Mouse (Mus musculus) T-helper 17 cell (primary cell): ENCODE results near the gene Dnase1l3.
"Not testable (repeated sequence)": the region's sequence is repeated elsewhere in the genome, so short reads cannot be mapped to it uniquely, and the experiment has no call there.

Source experiments
- in situ Hi-C, 2 experiments: fragments of 300-600 bp; cut with MboI, MseI; formaldehyde crosslinking; loops; 1 replicate in 1 of 2; 2 replicates in 1 of 2; pipeline ENCODE4 v1.15.1; 2025; ENCODE audit warnings: high pct_unique_total_duplicates in 2 of 2

The Dnase1l3 gene

GRCm38 (mm10) chr14:8016276-8016675 is 21.9 kb upstream of the Dnase1l3 start:
- in situ Hi-C loops: no loop called here

- in situ Hi-C loops: no loop called here
These were observed 21.4 kb upstream of the Dnase1l3 start for GRCm38 (mm10) chr14:8015756-8016155.

DNA sequence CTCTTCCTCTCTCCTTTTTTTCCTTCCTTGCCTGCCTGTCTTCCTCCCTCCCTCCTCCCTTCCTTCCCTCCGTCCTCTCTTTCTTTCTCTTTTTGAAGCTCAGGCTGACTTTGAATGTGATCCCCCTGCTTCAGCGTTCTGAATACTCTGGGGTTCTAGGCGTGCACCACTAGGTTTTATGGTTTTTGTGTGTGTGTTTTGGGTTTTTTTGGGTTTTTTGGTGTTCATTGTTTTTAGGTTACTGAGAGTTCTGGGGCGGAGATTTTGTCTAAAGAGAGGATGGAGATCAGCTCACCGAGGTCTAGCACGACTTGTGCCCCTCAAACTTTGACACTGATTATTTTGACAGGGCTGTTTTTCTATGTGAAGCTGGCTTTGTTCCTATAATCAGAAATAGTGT is 17.6 kb upstream of the Dnase1l3 start:
- in situ Hi-C loops: no loop called here

DNA sequence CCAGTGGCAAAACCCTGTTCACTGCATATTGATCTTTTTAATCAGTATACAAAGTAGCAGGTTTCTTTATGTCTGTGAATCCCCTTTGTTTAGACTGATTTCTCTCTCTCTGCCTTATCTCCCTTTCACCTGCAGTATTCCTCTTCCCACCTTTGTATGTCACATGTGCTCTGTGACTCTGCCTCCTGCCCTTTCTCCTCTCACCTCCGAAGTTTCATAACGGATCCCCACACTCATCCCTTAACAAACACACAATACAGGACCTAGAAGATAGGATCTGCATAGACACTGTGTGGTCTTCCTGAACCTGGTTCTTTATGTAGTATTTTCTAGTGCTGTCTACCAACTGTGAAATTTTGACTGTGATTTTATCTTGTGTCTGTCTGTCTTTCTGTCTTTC is 16.9 kb upstream of the Dnase1l3 start:
- in situ Hi-C loops: no loop called here

GRCm38 (mm10) chr14:8007923-8008322 is 13.6 kb upstream of the Dnase1l3 start:
- in situ Hi-C loops: no loop called here

DNA sequence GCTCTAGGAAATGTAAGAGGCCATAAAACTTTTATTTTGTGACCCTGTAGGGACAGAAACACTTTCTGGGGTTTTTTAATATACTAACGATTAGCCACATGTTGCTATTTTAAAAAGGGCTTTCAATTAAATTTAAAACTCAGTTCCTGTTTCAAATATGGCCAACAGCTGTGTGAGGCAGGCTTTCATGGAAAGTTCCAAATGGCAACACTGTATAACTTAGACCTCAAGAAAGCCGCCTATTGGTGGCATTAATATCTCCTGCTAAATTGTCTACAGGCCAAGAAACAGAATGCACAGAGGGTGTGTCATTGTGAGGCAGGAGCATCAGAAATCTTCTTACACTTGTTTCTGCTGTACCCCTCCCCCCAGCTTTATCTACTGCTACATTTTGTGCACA is 13.1 kb upstream of the Dnase1l3 start:
- in situ Hi-C loops: no loop called here

DNA sequence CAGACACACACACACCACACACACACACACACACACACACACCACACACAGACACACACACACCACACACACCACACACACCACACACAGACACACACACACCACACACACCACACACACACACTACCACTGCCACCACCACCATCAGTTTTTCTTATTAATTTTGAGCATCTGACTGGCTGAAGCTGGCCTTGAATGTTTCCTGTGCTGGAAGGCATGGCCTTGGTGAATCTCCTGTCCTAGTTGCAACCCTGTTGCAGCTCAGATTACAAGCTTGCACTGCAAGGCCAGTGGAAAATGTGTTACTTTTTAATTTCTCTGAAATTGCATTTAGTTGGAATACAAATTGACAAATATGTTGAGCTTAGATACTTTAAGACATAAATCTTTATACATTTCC is 12.7 kb upstream of the Dnase1l3 start:
- in situ Hi-C loops: no loop called here

DNA sequence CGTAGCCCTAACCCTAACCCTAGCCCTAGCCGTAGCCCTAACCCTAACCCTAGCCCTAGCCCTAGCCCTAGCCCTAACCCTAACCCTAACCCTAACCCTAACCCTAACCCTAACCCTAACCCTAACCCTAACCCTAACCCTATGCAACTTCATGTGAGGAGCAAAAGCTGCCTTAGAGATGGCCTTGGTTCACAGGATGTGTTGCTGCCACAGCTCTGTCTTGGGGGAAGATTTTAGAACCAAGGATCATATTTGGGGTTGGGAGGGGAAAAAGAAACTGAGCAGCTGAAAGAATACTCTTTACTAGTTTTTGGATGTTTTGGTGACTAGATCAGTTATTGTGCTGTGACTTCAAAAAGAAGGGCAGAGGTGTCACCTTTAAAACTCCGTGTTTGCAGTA is 11.7 kb upstream of the Dnase1l3 start:
- in situ Hi-C loops: not testable (repeated sequence)

DNA sequence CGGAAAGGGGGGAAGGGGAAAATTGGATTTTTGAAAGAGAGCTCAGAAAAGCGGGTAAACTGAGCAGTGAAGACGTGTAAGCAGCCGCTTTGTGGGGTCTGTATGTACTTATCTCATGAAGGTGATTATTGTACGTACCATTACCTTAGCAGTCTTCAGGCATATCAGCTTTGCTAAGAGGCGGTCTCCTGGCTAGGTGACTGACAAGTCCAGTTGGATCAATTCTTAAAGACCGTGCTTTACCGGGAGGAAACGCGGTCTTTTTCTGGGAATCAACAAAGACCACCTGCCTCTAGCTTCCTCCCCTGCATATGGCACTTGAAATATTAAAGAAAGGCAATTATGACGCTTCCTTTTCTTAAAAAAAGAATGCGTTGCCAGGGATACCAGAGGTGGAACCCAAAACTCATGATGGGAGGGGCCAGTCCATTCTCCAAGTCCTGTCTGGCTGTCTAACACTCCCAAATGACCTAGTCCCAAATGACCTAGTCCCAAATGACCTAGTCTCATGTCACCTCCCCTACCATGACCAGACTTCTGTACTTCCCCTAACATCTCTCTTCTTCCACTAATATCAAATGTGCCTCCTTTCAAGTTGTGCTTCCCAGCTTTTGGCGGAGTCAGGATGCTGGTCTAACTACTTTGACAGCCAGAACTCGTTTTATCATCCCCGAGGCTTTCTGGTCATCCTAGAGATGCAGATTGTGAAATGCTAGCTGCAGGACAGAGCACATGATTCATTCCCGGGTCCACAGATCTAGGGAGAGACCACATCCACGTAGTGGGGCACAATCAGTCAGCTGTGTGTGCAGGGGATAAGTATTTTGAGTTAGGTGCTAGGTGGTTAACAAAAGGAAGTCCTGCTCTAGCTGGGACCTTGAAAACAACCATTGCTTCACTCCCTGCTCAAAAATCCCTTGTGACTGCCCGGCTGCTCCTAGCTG is 9.6 kb upstream of the Dnase1l3 start:
- in situ Hi-C loops: loop anchor here in 1 of 2 experiments (5.0 kb wide), 1 partner anchor 38 kb away; no protein-coding TSS in a partner anchor

DNA sequence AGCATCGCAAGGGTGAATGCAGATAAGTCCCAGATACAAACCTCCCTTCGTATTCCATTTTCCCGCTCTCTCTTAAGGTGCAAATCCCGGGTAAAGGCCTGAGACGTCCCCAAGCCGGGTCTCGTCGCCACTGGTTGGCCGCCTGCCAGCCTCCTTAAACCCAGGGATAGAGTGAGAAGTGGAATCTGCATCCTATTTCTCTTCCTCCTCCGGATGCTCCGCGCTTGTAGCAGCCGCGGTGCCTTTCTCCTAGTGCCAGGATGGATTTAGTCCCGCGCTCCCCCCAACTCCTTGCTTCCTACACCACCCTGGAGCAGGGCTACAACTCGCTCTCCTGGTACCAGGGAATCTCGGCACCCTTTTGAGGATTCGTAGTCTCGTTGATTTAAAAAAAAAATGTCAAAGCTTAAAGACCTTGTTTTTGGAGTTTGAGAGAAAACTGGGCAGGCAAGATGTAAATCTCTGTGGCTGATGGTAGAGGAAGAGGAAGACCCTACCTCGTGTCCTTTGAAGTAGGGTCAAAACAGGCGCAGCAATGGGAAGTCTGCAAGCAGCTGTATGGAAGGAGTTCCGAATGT is 8.8 kb upstream of the Dnase1l3 start:
- in situ Hi-C loops: loop anchor here in 1 of 2 experiments (5.0 kb wide), 1 partner anchor 39 kb away; no protein-coding TSS in a partner anchor

DNA sequence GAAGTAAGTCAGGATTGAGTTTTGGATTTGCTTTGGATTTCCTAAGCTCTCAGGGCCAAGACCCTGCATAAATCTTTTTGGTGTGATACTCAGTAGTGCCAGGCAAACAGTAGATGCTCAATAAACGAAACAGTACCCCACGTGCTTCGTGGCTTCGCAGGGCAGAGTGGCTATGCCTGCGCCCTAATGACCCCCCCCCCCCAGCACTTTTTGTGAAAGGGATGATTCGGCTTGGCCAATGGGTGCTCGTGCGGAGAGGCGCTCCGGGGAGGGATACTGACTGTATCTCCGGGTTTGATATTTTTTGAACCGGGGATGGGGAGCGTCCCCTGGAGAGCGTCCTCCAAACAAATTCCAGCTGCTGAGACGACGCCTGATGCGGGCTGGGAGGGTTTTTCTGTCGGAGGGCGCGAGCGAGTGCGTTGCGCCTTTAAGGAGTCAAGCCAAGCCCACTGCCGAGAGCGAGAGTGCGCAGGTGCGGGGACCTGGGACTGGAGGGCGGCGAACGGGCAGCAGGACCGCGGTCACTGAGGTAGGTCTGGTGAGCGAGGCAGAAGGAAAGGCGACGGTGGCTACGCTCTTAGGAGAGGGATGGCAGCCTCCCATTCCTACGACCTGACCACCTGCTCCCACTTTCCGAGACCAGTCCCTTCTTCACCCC is 8.2 kb upstream of the Dnase1l3 start, which contains the start of gene Abhd6:
Abhd6 (plus strand) TSS at position 471 of the 661 bp plus-strand sequence.
- in situ Hi-C loops: loop anchor here in 1 of 2 experiments (5.0 kb wide), 1 partner anchor 40 kb away; no protein-coding TSS in a partner anchor

DNA sequence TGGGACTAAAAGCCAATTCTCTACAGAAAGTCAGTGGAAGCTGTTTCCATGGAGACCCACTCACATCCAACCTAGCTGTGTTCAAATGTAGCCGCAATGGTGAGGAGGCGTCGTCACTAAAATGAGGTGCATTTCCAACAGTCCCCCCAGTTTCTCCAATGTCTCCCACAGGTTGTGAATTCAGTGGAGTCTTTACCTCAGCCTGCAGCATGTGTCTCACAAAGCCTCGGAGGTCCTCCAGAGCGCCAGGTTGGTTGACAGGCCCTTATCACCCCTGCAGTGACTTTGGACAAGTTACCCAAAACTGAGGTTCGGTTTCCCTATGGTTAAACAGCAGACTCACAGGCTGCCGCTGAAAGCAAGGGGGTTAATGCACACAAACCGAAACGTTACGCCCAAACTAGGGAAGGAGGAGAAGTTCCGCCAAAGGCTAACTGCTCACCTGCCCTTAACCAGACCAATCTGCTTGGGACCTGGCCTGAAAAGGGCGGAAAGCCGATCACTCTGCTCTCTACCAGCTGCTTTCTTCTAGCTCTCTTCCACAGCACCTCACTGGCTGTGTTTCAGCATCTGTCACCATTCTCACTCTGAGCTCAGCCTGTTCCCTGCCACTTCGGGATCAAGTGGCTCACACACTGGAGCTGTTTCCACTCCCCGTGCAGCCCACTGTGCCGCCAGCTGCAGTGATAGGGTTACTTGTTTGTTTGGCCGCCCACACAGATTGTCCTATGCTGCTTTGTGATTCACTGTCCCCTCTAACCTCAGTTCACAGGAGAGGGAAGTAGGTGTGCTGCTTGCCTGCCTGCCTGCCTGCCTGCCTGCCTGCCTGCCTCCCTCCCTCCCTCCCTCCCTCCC is 6.7 kb upstream of the Dnase1l3 start:
- in situ Hi-C loops: loop anchor here in 1 of 2 experiments (5.0 kb wide), 1 partner anchor 41 kb away; no protein-coding TSS in a partner anchor

DNA sequence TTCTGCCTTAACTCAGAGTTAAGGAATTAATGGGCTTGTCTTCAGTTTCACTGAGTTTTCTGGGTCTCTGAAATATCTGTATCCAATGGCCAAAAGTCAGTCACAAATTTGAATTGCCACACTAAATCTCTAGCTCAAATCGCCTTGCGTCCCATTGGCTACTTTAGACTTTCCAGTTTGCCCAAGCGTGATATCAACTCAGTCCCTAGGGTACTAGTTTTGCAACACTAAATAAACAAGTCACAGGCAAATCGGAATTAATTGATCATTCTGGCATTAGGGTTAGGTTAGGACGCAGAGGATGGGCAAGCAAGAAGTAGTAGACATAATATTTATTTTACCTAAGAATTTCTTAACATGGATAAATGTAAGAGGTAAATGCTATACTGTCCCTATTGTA is 5.9 kb upstream of the Dnase1l3 start:
- in situ Hi-C loops: loop anchor here in 1 of 2 experiments (5.0 kb wide), 1 partner anchor 42 kb away; no protein-coding TSS in a partner anchor

GRCm38 (mm10) chr14:7999435-7999834 is 5.1 kb upstream of the Dnase1l3 start:
- in situ Hi-C loops: loop anchor here (5.0 kb wide), 2 partner anchors 37 to 48 kb away; no protein-coding TSS in a partner anchor

DNA sequence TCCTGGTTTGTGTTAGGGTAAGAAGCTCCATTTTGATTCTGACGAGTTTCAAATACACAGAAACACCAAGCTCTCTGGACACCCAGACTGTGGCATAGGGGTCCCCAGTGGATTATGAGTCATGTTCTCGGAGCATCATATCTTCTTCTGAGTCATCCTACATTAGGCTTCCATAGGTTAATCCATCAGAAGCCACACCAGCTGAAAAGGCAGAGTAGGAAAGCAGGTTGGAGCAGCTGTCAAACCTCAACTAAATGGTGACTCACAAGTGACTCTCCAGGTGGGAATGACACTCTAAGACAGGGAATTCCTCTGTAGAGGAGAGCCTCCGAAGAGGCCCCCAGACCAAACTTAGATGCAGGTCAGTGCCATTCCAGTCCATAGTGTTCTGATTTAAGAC is 4.7 kb upstream of the Dnase1l3 start:
- in situ Hi-C loops: loop anchor here (5.0 kb wide), 2 partner anchors 37 to 48 kb away; no protein-coding TSS in a partner anchor

DNA sequence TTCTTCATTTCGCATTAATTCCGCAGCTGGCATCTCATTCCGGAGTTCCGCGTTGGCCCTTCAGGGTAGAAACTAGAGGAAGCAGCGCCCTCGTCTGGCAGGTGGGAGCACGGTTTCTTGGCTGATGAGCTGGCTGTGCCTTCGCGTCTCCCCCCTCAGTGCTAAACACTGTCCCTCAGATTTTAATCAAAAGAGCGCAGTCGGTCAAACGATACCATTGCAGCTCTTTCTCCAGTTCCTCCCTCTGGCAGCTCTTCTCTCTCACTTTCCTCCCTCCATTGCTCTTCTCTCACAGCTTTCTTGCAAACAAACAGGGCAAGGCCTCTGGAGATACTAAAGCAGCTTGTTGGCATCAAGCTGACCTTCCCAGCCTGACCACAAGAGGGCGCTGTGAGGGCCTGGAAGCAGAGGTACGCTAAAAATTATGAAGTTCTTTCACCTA is 2.9 kb upstream of the Dnase1l3 start:
- in situ Hi-C loops: loop anchor here (5.0 kb wide), 2 partner anchors 35 to 50 kb away; no protein-coding TSS in a partner anchor

GRCm38 (mm10) chr14:7992158-7992557 is 2.2 kb downstream of the Dnase1l3 start:
- in situ Hi-C loops: loop anchor here in 1 of 2 experiments (5.0 kb wide), 1 partner anchor 175 kb away; the partner anchor contains the start of gene Flnb

GRCm38 (mm10) chr14:7991108-7991776 is 3.1 kb downstream of the Dnase1l3 start:
- in situ Hi-C loops: loop anchor here in 1 of 2 experiments (5.0 kb wide), 1 partner anchor 174 kb away; the partner anchor contains the start of gene Flnb

DNA sequence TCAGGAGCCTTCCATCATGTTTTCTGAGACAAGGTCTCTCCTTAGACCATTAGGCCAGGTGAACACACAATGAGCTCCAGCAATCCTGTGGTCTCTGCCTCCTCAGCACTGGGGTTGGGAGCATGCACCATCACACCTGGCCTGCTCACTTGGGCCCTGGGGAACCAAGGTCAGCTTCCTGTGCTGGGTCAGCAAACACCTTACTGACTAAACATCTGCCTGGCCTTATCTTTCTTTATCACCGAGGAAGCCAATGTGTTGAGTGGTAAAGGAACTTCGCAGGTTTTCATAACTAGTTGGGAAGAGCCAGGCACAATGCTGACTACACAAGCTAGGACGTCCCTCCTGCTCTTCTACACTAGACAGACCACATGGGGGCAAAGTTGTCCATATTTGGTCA is 4.4 kb downstream of the Dnase1l3 start:
- in situ Hi-C loops: loop anchor here in 1 of 2 experiments (5.0 kb wide), 1 partner anchor 173 kb away; the partner anchor contains the start of gene Flnb

DNA sequence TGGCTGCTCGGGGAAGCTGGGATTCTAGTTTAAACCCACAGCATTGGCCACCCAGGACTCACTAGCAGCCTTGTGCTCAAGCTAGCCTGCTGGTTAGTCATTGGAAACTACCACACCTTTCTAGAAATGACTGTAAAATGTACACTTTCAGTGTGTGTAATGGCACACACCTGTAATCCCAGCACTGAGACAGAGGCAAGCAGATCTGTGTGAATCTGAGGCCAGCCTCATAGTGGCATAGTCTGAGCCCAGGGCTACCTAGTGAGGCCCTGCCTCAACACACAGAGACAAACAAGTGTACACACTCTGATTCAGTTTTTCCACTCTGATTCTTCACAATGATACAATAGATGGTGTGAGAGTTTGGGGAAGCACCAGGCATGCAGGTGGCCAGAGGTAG is 5.0 kb downstream of the Dnase1l3 start:
- in situ Hi-C loops: no loop called here
